Mouse (Mus musculus) gastrocnemius, adult 2 months (tissue): ENCODE data around the gene Adgrf3. TPM values are rescaled to one million over a fixed set of nuclear protein-coding genes. Genes with fewer than 3 reads are reported as not detected.

Experiments
- DNase-seq: peaks from one replicate; pipeline ENCODE4 v3.0.0; 2022
- H3K27ac ChIP-seq: fragments of 200-600 bp; 2 replicates; pipeline ENCODE4 v1.8.1; 2022; ENCODE audit warnings: mild to moderate bottlenecking
- H3K4me3 ChIP-seq: fragments of 200-600 bp; 2 replicates; pipeline ENCODE4 v1.8.1; 2022; ENCODE audit warnings: mild to moderate bottlenecking, moderate library complexity
- CTCF ChIP-seq: fragments of 200-600 bp; IDR thresholded peaks from 2 replicates; pipeline ENCODE4 v1.8.1; 2022; ENCODE audit warnings: antibody characterized with exemption, mild to moderate bottlenecking, moderate library complexity
- intact Hi-C: fragments of 180-260 bp; cut with DNase I; formaldehyde crosslinking; loops from one replicate; pipeline ENCODE4 v1.15.1; 2025
- total RNA-seq, 2 experiments: library from RNA; stranded (reverse); gene quantifications; 2 replicates each; pipeline ENCODE4 v1.2.3; 2021

Adgrf3 gene
- total RNA-seq, 2 experiments from 2014 or later, result not detected

DNA sequence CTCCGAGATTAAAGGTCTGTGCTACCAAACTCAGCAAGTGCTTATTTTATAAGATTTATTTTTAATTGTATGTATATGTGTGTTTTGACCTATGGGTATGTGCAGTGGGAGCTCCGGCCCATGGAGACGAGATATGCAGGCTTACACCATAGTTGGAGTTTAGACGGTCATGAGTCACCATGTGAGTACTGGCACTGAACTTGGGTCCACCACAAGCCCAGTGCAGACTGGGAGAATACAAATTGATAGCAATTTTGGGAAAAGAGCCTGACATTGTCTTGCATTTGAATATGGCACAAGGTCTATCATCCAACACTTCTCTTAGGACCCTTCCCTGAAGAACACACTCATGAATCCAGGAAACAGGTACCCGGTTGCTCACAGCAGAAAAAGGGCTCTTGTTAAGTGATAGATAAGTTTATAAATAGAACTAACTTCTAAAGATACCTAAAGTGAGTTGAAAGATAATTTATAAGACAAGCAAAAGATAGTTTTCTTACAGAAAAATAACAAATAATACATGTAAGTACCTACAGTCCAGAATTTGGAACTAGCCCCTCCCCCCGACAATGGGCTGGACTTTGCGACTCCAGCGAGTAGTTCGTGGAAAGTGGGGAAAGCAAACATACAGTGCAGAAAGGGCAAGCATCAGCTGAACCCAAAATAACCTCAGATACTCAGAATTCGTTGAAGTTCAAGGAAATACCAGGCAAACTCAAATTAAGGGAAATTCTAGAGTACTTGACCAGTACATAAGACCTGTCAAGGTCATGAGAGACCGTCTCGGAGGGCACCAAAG is 17.6 kb downstream of the Adgrf3 start:
- H3K27ac ChIP-seq, result no peak overlapping the region
- intact Hi-C loops, result no loop called here
- no peak for TF ChIP-seq CTCF
- H3K4me3 ChIP-seq, result no peak overlapping the region
- DNase-seq, result no peak

DNA sequence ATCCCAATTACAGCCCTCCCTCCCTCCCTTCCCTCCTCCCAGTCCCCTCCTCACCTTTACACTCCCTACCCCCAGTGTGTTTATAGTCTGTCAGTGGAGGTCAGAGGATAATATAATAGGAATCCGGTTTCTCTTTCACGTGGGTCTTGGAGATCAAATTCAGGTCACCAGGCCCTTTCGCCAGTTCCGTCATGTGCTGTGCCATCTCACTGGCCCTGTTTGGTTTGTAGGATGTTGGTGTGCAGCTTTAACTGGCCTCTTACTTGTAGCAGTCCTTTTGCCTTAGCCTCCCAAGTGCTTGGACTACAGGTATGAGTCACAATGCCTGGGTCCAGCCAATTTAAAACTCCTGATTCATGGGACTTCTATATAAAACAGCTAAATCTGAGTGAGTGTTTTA is 29.7 kb downstream of the Adgrf3 start:
- peak overlapping the region; percentile 63 for H3K27ac ChIP-seq
- no peak for TF ChIP-seq CTCF
- intact Hi-C loops, result loop anchor here (5.0 kb wide), 1 partner anchor 44 kb away; no protein-coding TSS in a partner anchor
- DNase-seq, result peak; percentile 35
- H3K4me3 ChIP-seq, result no peak overlapping the region

DNA sequence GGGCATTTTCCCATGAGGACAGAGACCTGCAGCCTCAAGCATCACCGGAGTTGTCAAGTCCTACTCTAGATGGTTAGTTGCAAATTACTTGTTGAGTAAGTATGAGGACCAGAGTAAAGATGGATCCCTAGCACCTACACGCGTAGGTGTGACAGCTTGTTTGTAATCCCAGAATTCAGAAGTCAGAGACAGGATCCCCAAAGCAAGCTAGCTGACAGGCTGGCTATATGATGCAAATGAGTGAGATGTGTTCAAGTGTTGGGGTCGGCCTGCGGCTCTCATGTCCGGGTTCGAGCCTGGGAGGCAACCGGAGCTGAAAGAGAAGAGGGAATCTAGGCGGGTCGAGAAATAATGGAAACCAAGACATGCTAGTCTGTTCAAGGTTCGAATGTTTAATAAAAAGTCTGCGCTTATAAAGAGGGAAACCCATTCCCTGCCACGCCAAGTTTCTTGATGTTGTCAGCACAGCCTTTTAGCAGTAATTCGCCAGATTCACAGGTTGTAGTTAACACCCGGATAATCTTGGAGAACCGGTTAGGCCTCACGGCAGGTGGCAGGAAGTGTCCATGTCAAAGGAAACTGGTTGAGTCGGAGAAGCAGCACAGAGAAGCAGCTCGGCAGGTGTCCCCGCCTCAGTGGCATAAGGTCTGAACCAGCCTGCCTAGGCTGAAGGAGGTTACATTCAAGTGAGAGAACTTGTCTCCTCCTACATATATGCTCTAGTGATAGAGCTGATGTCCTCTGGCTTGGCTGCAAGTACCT is 32.4 kb downstream of the Adgrf3 start:
- Histone ChIP-seq H3K4me3 (no peak overlapping the region), H3K27ac (peak overlapping the region; percentile 73)
- DNase-seq, result no peak
- no peak for TF ChIP-seq CTCF
- intact Hi-C loops, result no loop called here

DNA sequence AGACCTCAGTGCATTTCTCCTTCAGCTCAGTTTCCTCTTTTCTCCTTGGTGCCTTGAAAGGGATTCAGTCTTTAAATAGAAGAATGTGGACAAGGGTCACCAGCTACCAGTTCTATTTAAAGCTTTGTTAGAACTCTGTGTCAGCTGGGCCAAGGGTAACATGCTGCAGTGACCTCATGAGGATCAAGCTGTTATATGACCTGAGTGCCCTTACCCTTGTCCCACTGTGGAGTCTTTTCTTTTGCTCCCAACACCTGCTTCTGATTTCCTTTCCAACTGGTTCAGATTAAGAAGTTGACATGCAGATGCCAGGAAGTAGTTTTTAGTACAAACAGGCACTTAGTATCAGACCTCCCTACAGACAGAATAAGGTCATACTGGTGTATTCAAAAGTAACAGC is 33.4 kb downstream of the Adgrf3 start:
- intact Hi-C loops, result no loop called here
- no peak for TF ChIP-seq CTCF
- H3K27ac ChIP-seq, result peak overlapping the region; percentile 73

DNA sequence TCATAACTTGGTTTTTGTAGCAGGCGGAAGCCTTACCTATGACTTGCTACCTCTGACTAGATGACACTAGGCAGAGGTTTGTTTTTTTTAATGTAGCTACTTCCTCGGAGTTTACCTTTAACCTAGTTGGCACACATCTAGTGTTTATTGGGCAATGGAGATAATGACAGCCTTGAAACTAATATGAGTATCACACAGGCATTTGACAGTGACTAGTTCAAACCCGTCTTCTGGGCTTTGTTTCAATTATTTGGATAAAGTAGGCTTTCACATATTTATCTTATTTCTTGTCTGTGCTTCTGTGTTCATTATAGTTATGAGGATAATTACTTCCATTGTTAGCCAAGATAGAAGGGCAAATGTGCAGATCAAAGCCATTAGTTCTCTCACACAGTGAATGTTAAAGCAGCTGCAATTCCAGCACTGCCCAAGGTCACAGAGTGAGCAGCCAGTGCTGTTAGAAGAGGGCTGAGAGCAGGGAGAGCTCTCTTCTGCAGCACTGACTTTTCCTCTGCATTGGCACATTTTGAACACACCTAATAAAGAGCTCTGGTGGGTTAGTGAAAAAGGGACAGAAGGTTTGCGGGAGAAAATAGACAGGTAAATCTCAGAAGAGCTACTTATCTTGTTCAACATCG is 35.1 kb downstream of the Adgrf3 start:
- DNase-seq, result no peak
- H3K27ac ChIP-seq, result peak overlapping the region; percentile 73
- no peak for TF ChIP-seq CTCF
- H3K4me3 ChIP-seq, result no peak overlapping the region
- intact Hi-C loops, result no loop called here

More for the DNA sequence above, 33.4 kb downstream of the Adgrf3 start:
- no peak overlapping the region for H3K4me3 ChIP-seq
- DNase-seq, result no peak

DNA sequence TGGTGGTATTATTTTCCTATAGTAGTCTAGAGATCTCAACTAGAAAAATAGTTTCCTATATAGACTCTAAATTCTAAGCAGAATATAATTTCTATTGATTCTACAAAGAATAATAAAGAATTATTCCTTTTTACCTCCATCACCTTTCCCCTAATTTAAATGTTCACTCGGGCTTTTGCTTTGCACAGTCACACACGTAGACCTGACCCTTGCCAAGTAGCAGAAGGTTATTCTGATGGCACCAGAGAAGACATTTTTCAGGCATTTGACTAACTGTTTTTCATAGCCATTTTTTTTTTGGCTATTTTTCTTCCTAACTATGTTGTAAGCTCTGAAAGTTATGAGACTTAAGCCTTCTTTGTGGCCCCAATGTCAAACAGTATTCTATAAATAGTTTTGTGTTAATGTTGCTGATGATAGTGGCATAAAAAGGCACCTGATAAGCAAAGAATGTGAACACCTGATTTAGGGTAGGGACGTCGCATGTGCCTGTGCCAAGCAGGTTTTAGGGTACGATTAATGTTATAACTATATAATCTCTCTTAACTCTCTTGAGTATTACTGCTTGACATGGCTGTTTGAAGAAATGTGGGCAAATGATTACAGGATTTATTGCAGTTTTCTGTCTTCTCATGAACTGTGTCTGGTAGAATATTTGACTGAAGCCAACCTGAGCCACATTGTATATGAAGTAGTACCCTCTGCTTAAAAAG is 40.1 kb downstream of the Adgrf3 start:
- peak overlapping the region; percentile 35; the same call in 1 of the 2 replicates for H3K27ac ChIP-seq
- no peak for TF ChIP-seq CTCF
- DNase-seq, result no peak
- intact Hi-C loops, result no loop called here
- H3K4me3 ChIP-seq, result no peak overlapping the region

DNA sequence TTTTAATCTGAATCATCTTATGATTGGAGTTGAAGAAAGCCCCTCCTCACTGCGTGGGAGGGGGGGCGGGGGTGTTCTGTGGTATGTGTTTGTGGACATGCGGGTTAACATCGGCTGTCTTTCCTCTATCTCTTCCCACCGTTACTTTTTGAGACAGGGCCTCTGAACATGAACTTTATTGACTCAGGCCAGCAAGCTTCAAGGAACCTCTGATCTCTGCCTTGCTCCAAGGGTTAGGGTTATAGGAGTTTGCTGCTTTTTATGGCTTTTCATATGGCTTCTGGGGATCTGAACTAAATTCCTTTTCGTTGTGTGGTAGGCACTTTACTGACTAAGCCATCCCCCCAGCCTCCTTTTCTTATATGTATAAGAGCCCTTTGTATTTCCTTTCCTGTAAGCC is 43.2 kb downstream of the Adgrf3 start:
- intact Hi-C loops, result no loop called here
- TF ChIP-seq CTCF, result no peak

DNA sequence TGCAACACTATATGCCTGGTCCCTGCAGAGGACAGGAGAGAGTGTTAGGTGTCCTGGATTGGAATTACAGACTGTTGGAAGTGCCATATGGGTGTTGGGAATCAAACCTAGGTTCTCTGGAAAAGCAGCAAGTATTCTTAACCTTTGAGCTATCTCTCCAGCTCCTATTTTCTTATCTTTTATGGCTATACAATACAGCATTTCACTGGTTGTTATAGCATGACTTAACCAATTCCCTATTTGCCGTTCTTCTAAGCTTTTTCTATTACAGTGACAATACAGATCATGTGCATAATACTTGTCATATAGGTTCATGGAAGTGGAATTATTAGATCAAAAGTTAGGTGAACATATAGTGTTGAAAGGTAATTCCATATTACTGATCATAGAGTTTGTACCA is 43.7 kb downstream of the Adgrf3 start:
- no peak for TF ChIP-seq CTCF
- H3K4me3 ChIP-seq, result no peak overlapping the region
- intact Hi-C loops, result no loop called here
- DNase-seq, result no peak
- peak overlapping the region; percentile 83; the same call in 1 of the 2 replicates for H3K27ac ChIP-seq

More for the DNA sequence above, 43.2 kb downstream of the Adgrf3 start:
- no peak for DNase-seq
- Histone ChIP-seq H3K27ac (peak overlapping the region; percentile 83; the same call in 1 of the 2 replicates), H3K4me3 (no peak overlapping the region)

DNA sequence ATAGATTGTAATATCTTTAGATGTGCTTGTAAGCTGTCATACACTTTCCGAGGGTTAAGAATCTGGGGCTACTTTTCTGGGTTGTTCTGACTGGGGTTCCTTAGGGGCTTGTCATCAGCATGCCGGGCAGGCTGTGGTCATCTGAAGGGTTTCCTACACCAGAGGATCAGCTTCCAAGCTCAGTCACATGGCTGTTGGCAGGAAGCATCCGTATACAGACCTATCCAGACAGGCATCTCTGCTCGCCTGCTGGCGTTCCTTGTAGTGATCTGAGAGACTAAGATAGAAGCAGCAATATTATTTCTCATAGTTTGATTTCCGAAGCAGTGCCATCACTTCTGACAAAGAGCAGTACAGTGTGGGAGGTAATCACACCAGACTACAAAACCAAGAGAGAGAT is 45.9 kb downstream of the Adgrf3 start:
- Histone ChIP-seq H3K4me3 (peak overlapping the region; percentile 51), H3K27ac (peak overlapping the region; percentile 83)
- intact Hi-C loops, result no loop called here
- peak; percentile 79 for DNase-seq
- no peak for TF ChIP-seq CTCF

DNA sequence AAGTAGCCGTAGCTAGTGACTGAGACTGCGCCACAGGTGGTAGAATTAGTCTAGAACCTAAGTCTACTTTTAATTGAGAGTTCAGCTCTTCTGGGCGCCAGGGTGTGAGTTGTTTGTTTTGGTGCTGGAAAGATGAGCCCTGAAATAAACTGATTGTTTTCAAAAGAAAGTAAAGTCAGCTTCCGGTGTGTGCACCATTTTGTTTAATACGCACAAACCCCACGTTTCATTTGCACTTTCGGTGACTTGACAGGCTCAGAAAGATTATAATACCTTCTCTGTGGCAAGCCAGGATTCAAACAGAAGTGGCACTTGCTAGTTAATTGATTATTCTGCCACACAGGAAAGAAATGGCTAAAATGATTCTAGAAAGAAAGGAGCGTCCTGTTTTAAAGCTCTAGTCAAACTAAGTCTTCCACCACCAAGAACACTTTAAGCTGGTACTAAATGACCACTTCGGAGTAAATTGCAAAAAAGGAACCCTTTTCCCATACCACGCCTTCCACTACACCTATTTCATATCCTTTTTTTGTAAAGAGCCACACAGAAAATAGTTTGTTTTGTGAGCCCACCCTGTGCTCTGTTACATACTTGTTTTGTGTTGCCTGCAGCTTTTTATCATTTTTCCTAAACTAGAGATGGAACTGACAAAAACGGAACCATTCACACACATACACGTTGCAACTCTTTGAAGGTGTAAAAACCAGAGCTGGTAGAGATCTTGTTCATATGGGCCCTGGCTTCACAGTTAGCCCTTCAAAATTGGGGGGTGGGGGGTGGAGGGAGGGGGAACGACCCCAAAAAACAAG is 49.5 kb downstream of the Adgrf3 start:
- no peak; the same call in 1 of the 2 replicates for TF ChIP-seq CTCF
- intact Hi-C loops, result no loop called here
- Histone ChIP-seq H3K4me3 (peak overlapping the region; percentile 86), H3K27ac (peak overlapping the region; percentile 100)
- DNase-seq, result no peak

DNA sequence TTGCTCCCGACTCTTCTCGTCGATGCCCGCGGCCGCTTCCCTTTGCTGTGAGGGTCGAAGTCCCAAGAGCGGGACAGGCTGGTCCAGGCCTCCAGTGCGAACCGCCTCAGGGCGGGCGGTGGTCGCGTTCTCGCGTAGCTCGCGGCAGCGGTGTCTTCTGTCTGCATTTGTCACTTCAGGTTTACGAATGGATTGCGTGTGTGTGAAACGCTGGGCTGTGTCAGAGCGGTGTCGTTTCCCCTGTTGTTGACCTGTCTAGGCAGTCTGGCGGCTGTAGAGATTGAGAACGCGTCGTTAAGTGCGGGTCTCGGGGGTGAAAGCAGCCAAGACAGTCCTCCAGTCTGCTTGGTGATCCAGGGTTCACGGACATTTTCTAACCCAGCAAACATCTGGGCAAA is 50.1 kb downstream of the Adgrf3 start:
- Histone ChIP-seq H3K27ac (peak overlapping the region; percentile 100), H3K4me3 (peak overlapping the region; percentile 86)
- intact Hi-C loops, result no loop called here
- no peak for TF ChIP-seq CTCF
- no peak for DNase-seq
